Mouse (Mus musculus): ENCODE measurements around the gene Nlrp9b. TPM values are rescaled to one million over a fixed set of nuclear protein-coding genes. Genes with fewer than 3 reads are reported as not detected.

Gene Nlrp9b
- total RNA-seq (2023), result not detected

DNA sequence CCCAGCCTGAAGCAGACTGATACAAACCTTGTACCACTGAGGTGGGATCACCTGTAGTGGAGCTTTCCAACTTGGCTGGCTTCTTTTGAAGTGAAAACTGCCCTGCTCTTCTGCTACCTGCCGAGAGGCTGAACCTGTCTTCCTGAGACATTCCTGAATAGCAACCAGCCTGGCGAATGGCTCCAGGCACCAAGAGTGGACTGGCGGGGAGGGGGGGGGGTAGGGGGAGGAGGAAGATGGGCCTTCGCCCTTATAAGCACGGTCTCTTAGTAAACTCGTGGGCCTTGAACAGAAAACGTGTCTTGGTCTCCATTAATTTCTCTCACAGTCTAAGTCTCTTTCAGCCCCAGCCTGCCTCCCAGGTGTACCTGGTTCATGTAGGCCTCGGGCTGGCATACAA is at the start of gene Nlrp9b:
Nlrp9b (plus strand) TSS at position 301 of the 400 bp plus-strand sequence.

DNA sequence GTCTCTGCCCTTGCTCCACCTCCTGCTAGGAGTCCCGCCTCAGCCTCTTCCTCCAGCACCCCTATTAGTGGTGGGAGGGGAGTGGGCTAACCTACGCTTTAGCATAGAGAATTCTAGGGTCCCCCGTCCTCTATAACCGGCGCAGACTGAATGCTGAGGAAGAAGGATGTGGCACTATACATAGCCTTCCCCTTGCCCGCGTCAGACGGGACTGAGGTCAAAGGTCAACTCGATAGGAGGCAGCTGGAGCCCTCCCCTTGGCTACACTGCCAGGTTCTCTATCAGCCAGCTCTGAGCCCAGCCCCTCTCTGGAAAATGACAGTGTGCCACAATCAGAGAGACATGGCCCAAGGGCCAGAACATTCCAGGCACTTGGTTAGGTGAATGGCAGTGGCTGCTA is 40.7 kb upstream of the Nlrp9b start, which contains the start of gene Igsf23:
Igsf23 (minus strand) TSS at position 168 of the 400 bp plus-strand sequence.

DNA sequence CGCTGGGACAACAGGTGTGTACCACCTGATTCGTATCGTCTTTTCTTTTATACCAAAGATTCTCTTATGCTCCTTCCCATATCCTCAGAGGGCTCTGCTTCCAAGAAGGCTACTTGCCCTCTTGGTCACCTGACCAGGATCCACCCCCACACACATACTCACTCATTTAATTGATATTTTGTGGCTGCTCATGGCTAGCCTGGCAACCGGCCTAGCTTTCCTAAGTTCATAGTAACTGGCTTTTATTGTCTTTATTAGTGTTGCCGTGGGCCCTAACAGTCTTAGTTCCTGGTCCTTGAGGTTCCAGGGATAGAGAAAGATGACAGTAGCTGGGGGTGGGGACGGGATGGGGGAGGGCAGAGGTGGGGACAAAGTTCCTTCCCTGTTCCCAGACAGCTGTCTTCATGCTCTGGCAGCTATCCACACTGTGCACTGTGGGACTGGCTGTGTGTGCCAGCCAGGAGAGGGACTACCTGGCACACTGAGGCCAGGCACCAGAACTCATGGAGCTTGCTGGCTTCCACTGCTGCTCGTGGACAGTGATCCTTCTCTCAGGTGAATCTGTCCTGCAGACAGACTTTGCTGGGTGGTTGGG is 26.2 kb upstream of the Nlrp9b start, which contains the start of gene Ceacam20:
Ceacam20 (plus strand) TSS at position 428 of the 595 bp plus-strand sequence.

DNA sequence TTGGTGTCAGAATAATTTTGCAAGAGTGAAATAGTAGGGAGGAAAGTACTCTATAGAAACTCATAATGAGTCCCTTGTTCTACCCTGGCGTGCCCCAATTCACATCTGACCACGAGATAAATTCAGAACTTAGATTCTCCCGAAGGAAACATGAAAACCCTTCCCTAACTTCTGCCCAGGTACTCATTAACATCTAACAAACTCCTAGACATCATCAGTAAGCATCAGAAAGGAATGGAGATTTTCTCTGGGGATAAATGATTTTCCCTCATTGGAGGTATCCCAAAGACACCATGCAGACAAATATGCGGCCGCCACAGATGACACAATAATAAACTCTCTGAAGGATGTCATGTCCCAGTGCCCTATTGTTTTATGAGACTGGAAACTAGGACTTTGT is 108.1 kb downstream of the Nlrp9b start, which contains the start of gene Vmn1r91:
Vmn1r91 (plus strand) TSS at position 301 of the 400 bp plus-strand sequence.

DNA sequence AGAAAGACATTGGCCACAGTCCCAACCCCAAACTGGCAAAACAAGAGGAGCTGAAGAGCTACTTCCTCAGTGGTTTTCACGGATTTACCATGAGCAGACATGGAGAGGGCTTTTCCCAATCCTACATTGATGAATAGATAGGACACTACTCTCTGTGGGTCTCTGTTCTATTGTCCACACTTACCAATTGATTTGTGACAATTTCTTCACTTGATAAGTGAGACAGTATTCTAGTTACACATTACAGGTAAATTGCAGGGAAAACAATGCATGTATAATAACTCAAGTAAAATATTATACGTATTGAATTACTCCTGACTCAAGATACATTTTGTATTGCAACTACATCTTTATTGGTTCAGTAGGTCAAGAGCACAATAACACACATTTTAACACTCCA is 131.2 kb downstream of the Nlrp9b start, which contains the start of gene Gm16442:
Gm16442 (minus strand) TSS at position 101 of the 400 bp plus-strand sequence.

Other genes starting within 250 kb of the Nlrp9b start
- gene Nectin2, start 241.0 kb upstream of the Nlrp9b start, total RNA-seq (2023), result under 1 TPM; 0.53 to 0.82 TPM
- gene Bcam, start 220.4 kb upstream of the Nlrp9b start, total RNA-seq (2023), result not detected
- not detected for gene Cblc, start 194.7 kb upstream of the Nlrp9b start, total RNA-seq (2023)
- 10 to 100 TPM; 27.6 to 32.1 TPM for gene Bcl3, start 168.7 kb upstream of the Nlrp9b start, total RNA-seq (2023)
- not detected for gene Gm19345, start 139.5 kb upstream of the Nlrp9b start, total RNA-seq (2023)
- 1 to 10 TPM; 1.4 to 2.3 TPM for gene Ceacam16, start 130.2 kb upstream of the Nlrp9b start, total RNA-seq (2023)
- gene Ceacam19, start 103.5 kb upstream of the Nlrp9b start, total RNA-seq (2023), result under 1 TPM; 0.40 to 0.75 TPM
- gene Pvr, start 70.3 kb upstream of the Nlrp9b start, total RNA-seq (2023), result 1 to 10 TPM; 4.0 to 5.9 TPM
- gene Igsf23, start 40.7 kb upstream of the Nlrp9b start, total RNA-seq (2023), result under 1 TPM in 1 of 2 experiments, not detected in 1; 0.31 TPM
- gene Ceacam20, start 26.1 kb upstream of the Nlrp9b start, total RNA-seq (2023), result not detected
- not detected for gene Vmn1r91, start 108.2 kb downstream of the Nlrp9b start, total RNA-seq (2023)
- not detected for gene Gm16442, start 131.1 kb downstream of the Nlrp9b start, total RNA-seq (2023)
- not detected for gene Vmn1r93, start 147.6 kb downstream of the Nlrp9b start, total RNA-seq (2023)
- gene Vmn1r94, start 176.9 kb downstream of the Nlrp9b start, total RNA-seq (2023), result not detected
- not detected for gene Vmn1r95, start 202.2 kb downstream of the Nlrp9b start, total RNA-seq (2023)
- not detected for gene Gm6164, start 214.1 kb downstream of the Nlrp9b start, total RNA-seq (2023)
- gene Gm4498, start 242.4 kb downstream of the Nlrp9b start, total RNA-seq (2023), result not detected